Mouse (Mus musculus) left cerebral cortex, adult 2 months (tissue): ENCODE measurements at regions not wholly inside any gene's neighbourhood (a gene's known extent, or its start where the extent isn't known, plus 50 kb on each side); places are given as distances from the start of the nearest gene placed in this dataset.
A peak's percentile ranks its signal among the peaks of the same experiment; 100 is the strongest.
"Not testable (repeated sequence)": the region's sequence is repeated elsewhere in the genome, so short reads cannot be mapped to it uniquely, and the experiment has no call there.

ENCODE experiments used
- DNase-seq, 2 experiments: peaks; one replicate each; pipeline ENCODE4 v3.0.0; 2021 to 2022; ENCODE audit warnings: low spot score in 2 of 2, mixed read lengths in 1 of 2; ENCODE audit errors: extremely low spot score in 1 of 2
- H3K27ac ChIP-seq: fragments of 200-600 bp; 2 replicates; pipeline ENCODE4 v1.8.1; 2022
- H3K4me3 ChIP-seq: fragments of 200-600 bp; 2 replicates; pipeline ENCODE4 v1.8.1; 2022
- CTCF ChIP-seq: fragments of 200-600 bp; IDR thresholded peaks from 2 replicates; pipeline ENCODE4 v1.8.1; 2022; ENCODE audit warnings: antibody characterized with exemption, mild to moderate bottlenecking, moderate library complexity
- intact Hi-C: fragments of 180-260 bp; cut with DNase I; formaldehyde crosslinking; loops from one replicate; pipeline ENCODE4 v1.15.1; 2025

- H3K4me3 ChIP-seq = no peak overlapping the region
- no peak for TF ChIP-seq CTCF
- intact Hi-C loops = no loop called here
- DNase-seq = no peak
- no peak overlapping the region for H3K27ac ChIP-seq
Measured at GRCm38 (mm10) chr6:70160442-70160841, 631.6 kb downstream of the Rpia start.

- H3K27ac ChIP-seq, H3K4me3 ChIP-seq, DNase-seq, intact Hi-C loops: not testable (repeated sequence)
Measured at GRCm38 (mm10) chr6:70155771-70156170, 636.3 kb downstream of the Rpia start.

- H3K27ac ChIP-seq, intact Hi-C loops, DNase-seq, H3K4me3 ChIP-seq: not testable (repeated sequence)
Measured at GRCm38 (mm10) chr6:70151098-70151838, 640.8 kb downstream of the Rpia start.

- Histone ChIP-seq H3K4me3 (no peak overlapping the region), H3K27ac (no peak overlapping the region)
- peak; percentile 22 for TF ChIP-seq CTCF
- intact Hi-C loops = no loop called here
- no peak for DNase-seq
Measured at GRCm38 (mm10) chr6:70146986-70147385, 645.0 kb downstream of the Rpia start.

- DNase-seq, H3K27ac ChIP-seq, H3K4me3 ChIP-seq, intact Hi-C loops: not testable (repeated sequence)
Measured at GRCm38 (mm10) chr6:70143341-70143740, 648.7 kb downstream of the Rpia start.

- TF ChIP-seq CTCF = no peak
- Histone ChIP-seq H3K4me3 (no peak overlapping the region), H3K27ac (no peak overlapping the region)
- no peak for DNase-seq
- intact Hi-C loops = loop anchor here (5.0 kb wide), 1 partner anchor 185 kb away; no protein-coding TSS in a partner anchor
Measured at GRCm38 (mm10) chr6:70116811-70117210, 675.2 kb downstream of the Rpia start.

- no peak for TF ChIP-seq CTCF
- intact Hi-C loops = no loop called here
- no peak overlapping the region for H3K4me3 ChIP-seq
- no peak overlapping the region for H3K27ac ChIP-seq
- no peak for DNase-seq
Measured at GRCm38 (mm10) chr6:70111892-70112291, 680.1 kb downstream of the Rpia start.

GRCm38 (mm10) chr6:70109412-70109811 lies 682.6 kb downstream of the Rpia start:
- H3K27ac ChIP-seq, DNase-seq, intact Hi-C loops, H3K4me3 ChIP-seq: not testable (repeated sequence)

GRCm38 (mm10) chr6:70103781-70104180 lies 688.3 kb downstream of the Rpia start:
- Histone ChIP-seq H3K27ac (no peak overlapping the region), H3K4me3 (no peak overlapping the region)
- TF ChIP-seq CTCF = no peak
- DNase-seq = no peak
- intact Hi-C loops = no loop called here

GRCm38 (mm10) chr6:70103174-70103573 lies 688.9 kb downstream of the Rpia start:
- H3K4me3 ChIP-seq, intact Hi-C loops, H3K27ac ChIP-seq, DNase-seq: not testable (repeated sequence)

- TF ChIP-seq CTCF = no peak
- intact Hi-C loops = no loop called here
- Histone ChIP-seq H3K27ac (no peak overlapping the region), H3K4me3 (no peak overlapping the region)
- DNase-seq = no peak
Measured at GRCm38 (mm10) chr6:70088041-70088440, 704.0 kb downstream of the Rpia start.

GRCm38 (mm10) chr6:70073841-70074240 lies 718.2 kb downstream of the Rpia start:
- Histone ChIP-seq H3K27ac (no peak overlapping the region; the same call in 1 of the 2 replicates), H3K4me3 (no peak overlapping the region)
- DNase-seq = peak in 1 of 2 experiments; percentile 16
- TF ChIP-seq CTCF = no peak
- intact Hi-C loops = no loop called here

- no peak for DNase-seq
- Histone ChIP-seq H3K27ac (no peak overlapping the region), H3K4me3 (no peak overlapping the region)
- TF ChIP-seq CTCF = no peak
- intact Hi-C loops = no loop called here
Measured at GRCm38 (mm10) chr6:70072007-70072406, 720.0 kb downstream of the Rpia start.
